Mouse (Mus musculus): Measurements from ENCODE around the gene Hbq1a.
"Not testable (repeated sequence)": the region's sequence is repeated elsewhere in the genome, so short reads cannot be mapped to it uniquely, and the experiment has no call there.

DNA sequence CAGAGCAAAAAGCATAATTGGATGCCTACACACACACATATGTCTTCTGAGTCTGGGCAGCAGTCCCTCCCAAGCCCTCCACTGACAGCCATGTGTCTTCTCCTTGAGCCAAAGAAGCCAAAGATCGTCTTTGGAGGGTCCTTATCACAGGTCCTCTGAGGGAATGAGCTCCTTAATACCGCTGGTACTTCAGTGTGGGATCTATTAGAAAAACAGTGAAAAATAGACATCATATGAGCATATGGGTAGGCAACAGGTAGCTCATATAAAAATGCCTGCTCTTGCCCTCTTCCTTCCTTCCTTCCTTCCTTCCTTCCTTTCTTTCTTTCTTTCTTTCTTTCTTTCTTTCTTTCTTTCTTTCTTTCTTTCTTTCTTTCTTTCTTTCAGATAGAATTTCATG lies 15.3 kb upstream of the Hbq1a start:
- not testable (repeated sequence) for TF ChIP-seq MYC (IDR thresholded peaks at IDR 0.05; ENCODE audit: low read depth, low read length); EP300 (IDR thresholded peaks at IDR 0.05; ENCODE audit: low read length); ZC3H11A (IDR thresholded peaks at IDR 0.05; ENCODE audit: low read depth, low read length); HCFC1 (IDR thresholded peaks at IDR 0.05; ENCODE audit: low read depth, low read length); USF1 (IDR thresholded peaks at IDR 0.05; ENCODE audit: low read depth, low read length); CTCF (conservative IDR thresholded peaks at IDR 0.05 in 1 of 2, IDR thresholded peaks at IDR 0.05 in 1 of 2; ENCODE audit: low read depth in 2 of 2, low read length in 2 of 2); KAT2A (IDR thresholded peaks at IDR 0.05; ENCODE audit: insufficient replicate concordance, low read length)

Measured in CH12.LX (cell line).